Mouse (Mus musculus): ENCODE measurements around the gene Kcng3. TPM values are rescaled to one million over a fixed set of nuclear protein-coding genes. Genes with fewer than 3 reads are reported as not detected.

The Kcng3 gene
- total RNA-seq, 2 experiments from 2014 or later = not detected

DNA sequence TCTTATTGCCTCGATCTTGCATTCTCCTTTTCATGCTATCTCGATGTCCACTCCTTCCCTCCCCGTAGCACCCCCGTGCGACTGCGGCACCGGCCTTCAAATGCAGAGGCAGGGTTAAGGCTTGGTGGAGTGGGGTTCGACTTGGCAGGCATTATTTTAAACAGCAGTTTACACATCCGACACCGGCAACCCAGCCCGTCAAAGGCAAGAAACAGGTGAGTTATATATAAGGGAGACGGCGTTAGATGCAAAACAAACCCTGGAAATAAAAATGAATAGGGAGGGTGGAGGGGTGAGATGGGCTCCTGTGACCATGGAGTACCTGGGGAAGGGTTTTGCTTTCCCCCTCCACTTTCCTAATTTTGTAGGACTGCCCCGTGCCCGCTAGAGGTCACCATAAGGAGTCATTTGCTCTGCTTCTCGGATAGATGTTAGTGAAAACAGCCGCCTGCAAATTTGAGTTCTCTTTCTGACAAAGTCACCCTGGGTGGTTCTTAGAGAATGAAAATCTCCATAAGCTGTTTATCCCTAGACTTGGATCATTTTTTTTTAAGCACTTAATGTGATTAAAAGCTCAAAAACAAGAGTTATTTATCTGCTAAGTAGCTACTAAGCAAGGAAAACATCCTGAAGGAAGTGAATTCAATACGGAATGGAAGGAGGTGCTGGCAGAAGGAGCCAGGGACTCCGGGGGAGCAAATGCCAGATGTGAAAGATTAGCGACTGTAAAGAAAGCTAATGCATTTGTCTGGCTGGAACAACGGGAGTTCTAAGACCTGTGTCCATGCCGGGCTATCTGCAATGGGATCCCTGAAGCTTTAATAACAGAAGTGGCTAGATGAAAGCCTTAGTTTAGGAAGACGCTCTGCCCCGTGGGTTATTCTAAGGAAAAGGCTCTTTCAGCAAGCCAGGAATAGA, 1.2 kb upstream of the Kcng3 start:
- DNase-seq = peak; percentile 46
- intact Hi-C loops (cut with DNase I; ENCODE audit: low total_unique reads) = loop anchor here (5.0 to 10.0 kb wide), 4 partner anchors 102 to 608 kb away; partner anchors contain the start of gene Haao

DNA sequence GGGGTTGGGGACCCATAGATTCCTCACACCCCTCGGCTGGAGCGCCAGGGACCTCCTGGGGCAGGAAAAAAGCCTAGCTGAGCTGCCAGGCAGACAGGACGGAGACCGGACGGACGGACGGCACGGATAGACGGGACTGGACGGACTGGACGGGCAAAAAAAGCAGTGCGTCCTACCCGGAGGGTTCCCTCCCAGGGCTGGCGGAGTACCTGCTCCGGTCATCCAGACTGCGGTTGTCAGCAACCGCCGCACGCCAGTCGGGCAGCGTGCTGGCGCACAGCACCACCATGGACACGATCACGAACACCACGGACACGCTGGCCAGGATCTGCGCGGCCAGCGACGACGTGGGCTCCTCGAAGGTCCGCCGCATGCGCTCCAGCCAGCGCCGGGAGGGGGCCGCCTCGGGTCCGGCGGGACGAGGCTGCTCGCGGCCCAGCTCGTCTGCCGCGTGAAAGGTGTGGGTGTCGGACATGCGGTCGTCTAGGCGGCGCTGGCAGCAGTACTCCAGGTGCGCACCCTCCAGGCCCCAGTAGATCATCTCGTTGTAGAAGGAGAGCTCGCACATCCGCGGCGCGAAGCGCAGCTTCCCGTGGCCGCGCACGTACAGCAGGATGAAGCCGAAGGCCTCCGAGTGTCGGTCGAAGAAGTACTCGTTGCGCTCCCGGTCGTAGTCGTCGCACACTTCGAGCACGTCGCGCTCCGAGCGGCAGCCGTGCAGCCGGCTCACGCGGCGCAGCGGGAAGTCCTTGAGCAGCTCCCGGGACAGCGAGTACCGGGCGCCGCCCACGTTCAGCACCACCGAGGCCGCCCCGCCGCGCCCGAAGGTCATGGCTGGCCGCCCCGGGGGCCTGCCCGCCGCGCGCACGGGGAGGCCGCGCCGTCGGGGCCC, 662 bp downstream of the Kcng3 start:
- intact Hi-C loops (cut with DNase I; ENCODE audit: low total_unique reads) = loop anchor here (5.0 to 10.0 kb wide), 4 partner anchors 104 to 606 kb away; partner anchors contain the start of gene Haao
- DNase-seq = peak; percentile 7

GRCm38 (mm10) chr17:83613907-83614306, 17.8 kb downstream of the Kcng3 start:
- intact Hi-C loops (cut with DNase I; ENCODE audit: low total_unique reads) = no loop called here
- no peak for DNase-seq

- intact Hi-C loops (cut with DNase I; ENCODE audit: low total_unique reads) = no loop called here
- DNase-seq = no peak
Measured at GRCm38 (mm10) chr17:83609532-83609931, 22.2 kb downstream of the Kcng3 start.

GRCm38 (mm10) chr17:83600976-83601375, 30.7 kb downstream of the Kcng3 start:
- DNase-seq = no peak
- intact Hi-C loops (cut with DNase I; ENCODE audit: low total_unique reads) = no loop called here

- DNase-seq = no peak
- intact Hi-C loops (cut with DNase I; ENCODE audit: low total_unique reads) = no loop called here
Measured at GRCm38 (mm10) chr17:83595966-83596365, 35.7 kb downstream of the Kcng3 start.

- DNase-seq = no peak
- intact Hi-C loops (cut with DNase I; ENCODE audit: low total_unique reads) = no loop called here
Measured at GRCm38 (mm10) chr17:83594526-83594925, 37.2 kb downstream of the Kcng3 start.

GRCm38 (mm10) chr17:83593396-83593795, 38.3 kb downstream of the Kcng3 start:
- no peak for DNase-seq

DNA sequence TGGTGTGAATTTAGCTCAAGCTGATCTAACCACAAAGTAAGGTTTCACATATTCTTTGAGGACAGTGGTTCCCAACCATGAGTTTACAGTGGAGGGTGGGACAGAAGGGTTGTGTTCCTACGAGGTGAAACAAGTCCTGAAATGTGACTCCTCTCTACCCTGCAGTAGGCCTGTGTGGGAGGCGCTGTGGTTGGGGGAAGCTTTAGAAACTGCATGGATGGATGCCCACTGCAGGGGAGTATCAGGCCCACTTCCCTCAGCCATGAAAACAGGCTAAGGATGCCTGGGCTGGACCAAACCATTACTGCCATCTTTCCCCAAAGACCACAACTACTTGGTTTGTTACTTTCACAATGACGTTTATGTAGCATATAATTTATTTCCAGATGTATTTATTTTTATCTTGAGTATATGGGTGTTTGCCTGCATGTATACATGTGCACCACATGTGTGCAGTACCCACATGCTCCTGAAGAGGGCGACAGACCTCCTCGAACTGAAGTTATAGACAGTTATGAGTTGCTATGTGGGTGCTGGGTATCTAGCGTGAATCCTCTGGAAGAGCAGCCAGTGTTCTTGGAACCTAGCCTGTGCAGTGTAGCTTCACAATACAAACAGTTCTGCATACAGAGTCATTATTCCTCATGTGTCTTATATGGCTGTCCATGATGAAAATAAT, 42.9 kb downstream of the Kcng3 start:
- no peak for DNase-seq
- intact Hi-C loops (cut with DNase I; ENCODE audit: low total_unique reads) = no loop called here

More at GRCm38 (mm10) chr17:83593396-83593795, 38.3 kb downstream of the Kcng3 start:
- intact Hi-C loops (cut with DNase I; ENCODE audit: low total_unique reads) = no loop called here

- DNase-seq = no peak
- intact Hi-C loops (cut with DNase I; ENCODE audit: low total_unique reads) = no loop called here
Measured at GRCm38 (mm10) chr17:83587731-83588130, 44.0 kb downstream of the Kcng3 start.

- intact Hi-C loops (cut with DNase I; ENCODE audit: low total_unique reads) = no loop called here
- DNase-seq = no peak
Measured at GRCm38 (mm10) chr17:83582585-83582984, 49.1 kb downstream of the Kcng3 start.

- intact Hi-C loops (cut with DNase I; ENCODE audit: low total_unique reads) = no loop called here
- no peak for DNase-seq
Measured at GRCm38 (mm10) chr17:83580734-83581133, 51.0 kb downstream of the Kcng3 start.

- intact Hi-C loops (cut with DNase I; ENCODE audit: low total_unique reads) = no loop called here
- DNase-seq = no peak
Measured at GRCm38 (mm10) chr17:83576810-83577371, 54.8 kb downstream of the Kcng3 start.

GRCm38 (mm10) chr17:83574615-83575014, 57.1 kb downstream of the Kcng3 start:
- intact Hi-C loops (cut with DNase I; ENCODE audit: low total_unique reads) = no loop called here
- no peak for DNase-seq

DNA sequence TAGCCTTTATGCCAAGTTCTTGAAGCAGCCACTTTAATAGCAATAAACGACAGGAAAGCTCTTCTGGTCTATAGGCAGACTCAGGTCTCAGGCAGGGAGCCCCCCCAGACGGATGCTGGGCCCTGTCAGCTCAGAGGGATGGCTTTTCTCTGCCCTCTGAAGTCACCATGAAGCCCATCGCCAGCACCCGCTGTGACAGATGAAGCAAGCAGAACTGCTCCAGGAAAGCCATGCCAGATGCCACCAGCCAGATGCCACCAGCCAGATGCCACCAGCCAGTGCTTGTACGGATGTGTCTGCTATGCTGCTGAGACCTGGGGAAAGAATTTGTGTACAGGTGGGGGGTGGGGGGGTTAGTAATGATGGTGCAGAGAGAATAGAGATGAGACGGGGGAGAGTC, 58.6 kb downstream of the Kcng3 start:
- no peak for DNase-seq
- intact Hi-C loops (cut with DNase I; ENCODE audit: low total_unique reads) = no loop called here

DNA sequence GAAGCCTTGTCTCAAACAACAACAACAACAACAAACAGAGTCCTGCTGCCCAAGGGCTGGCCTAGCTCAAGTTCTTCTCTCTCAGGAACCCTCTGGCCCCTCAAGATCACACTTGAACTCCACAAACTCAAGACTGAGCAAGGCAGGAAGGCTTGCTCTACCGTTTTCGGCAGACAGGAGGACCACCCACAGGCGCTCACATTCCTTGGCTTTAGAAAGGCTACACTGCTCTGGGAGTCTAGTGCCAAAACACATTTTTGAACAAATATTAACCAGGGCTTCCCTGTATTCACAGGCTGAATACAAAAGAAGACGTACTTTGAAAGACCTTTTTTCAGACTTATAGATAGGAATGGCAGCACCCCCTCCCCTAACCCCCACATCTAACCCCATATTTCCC, 59.3 kb downstream of the Kcng3 start:
- intact Hi-C loops (cut with DNase I; ENCODE audit: low total_unique reads) = no loop called here
- DNase-seq = no peak

GRCm38 (mm10) chr17:83567375-83567774, 64.3 kb downstream of the Kcng3 start:
- intact Hi-C loops (cut with DNase I; ENCODE audit: low total_unique reads) = no loop called here
- no peak for DNase-seq

DNA sequence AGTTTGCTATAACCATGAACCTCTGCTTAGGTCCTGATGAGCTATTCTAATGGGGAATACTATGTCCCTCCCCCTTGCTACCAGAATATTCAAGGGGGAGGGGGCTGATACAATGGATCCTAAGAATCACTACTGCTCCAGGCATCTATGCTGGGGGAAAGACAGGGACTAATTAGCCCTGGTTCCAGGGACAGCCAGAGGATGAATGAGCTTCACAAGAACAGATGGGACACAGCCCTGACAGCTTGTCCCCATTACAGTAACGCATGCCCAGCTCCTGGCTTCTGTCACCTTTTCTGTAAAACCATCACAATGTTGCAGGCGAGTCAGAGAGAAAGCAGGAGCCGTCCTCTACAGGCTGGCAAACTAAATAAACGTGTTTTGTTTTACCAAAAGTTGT, 66.2 kb downstream of the Kcng3 start:
- intact Hi-C loops (cut with DNase I; ENCODE audit: low total_unique reads) = no loop called here
- DNase-seq = no peak

DNA sequence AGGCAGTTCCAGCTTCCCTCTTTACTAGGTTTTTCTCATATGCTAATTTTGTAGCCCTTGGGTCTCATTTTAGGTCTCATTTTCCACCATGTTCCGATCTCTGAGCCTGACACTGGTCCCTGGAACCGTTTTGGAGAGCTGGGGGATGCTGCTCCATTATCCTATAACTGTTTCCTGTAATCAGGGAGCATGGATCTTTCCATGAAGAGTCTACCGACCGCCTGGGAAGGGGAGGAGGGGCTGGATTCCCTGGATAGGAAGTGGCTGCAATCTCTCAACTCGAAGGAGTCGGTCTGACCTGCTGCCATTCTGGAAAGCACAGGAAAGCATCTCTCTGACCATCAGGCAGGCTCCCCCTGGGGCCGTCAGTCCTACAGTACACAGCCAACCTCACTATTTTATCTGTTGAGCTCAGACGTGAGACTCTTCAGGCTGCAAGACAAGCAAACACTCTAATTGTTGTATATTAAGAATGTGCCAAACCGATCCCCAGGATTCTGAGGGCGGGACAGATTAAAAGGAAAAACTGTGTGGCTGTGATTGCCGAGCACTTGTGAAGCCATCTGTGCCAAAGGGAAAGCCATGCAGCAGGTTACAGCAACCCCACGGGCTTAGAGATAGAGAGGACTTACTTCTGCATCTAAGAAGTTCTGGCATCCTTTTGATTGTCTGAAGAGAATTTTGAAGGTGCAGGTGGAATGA, 67.4 kb downstream of the Kcng3 start:
- intact Hi-C loops (cut with DNase I; ENCODE audit: low total_unique reads) = no loop called here
- no peak for DNase-seq
